Mouse (Mus musculus) heart, postnatal 25 days (tissue): ENCODE measurements around the gene Strc. TPM values are rescaled to one million over a fixed set of nuclear protein-coding genes. Genes with fewer than 3 reads are reported as not detected.
"Not testable (repeated sequence)": the region's sequence is repeated elsewhere in the genome, so short reads cannot be mapped to it uniquely, and the experiment has no call there.

Experiments
- DNase-seq: peaks from one replicate; pipeline ENCODE4 v3.0.0; 2022; ENCODE audit warnings: low spot score
- intact Hi-C: fragments of 180-260 bp; cut with DNase I; formaldehyde crosslinking; loops from one replicate; pipeline ENCODE4 v1.15.1; 2025
- total RNA-seq, 2 experiments: library from RNA; stranded (reverse); gene quantifications; 2 replicates each; pipeline ENCODE4 v1.2.3; 2021

The Strc gene
- total RNA-seq, result not detected

- DNase-seq, intact Hi-C loops: not testable (repeated sequence)
These were observed at the start of gene Strc for GRCm38 (mm10) chr2:121386961-121387575. Gene Strc, minus strand, starts transcription at chr2:121387168.

- DNase-seq, result no peak
- intact Hi-C loops, result no loop called here
These were observed 47.9 kb upstream of the Strc start for GRCm38 (mm10) chr2:121434854-121435253.

GRCm38 (mm10) chr2:121425890-121426289 lies 38.9 kb upstream of the Strc start:
- no peak for DNase-seq
- intact Hi-C loops, result no loop called here

- no peak for DNase-seq
- intact Hi-C loops, result no loop called here
These were observed 36.2 kb upstream of the Strc start for GRCm38 (mm10) chr2:121423166-121423565.

GRCm38 (mm10) chr2:121418476-121418875 lies 31.5 kb upstream of the Strc start:
- intact Hi-C loops, result no loop called here
- DNase-seq, result no peak

- no peak for DNase-seq
- intact Hi-C loops, result no loop called here
These were observed 29.4 kb upstream of the Strc start for GRCm38 (mm10) chr2:121416356-121416755.

GRCm38 (mm10) chr2:121415591-121415990 lies 28.6 kb upstream of the Strc start:
- no peak for DNase-seq
- intact Hi-C loops, result no loop called here

GRCm38 (mm10) chr2:121415103-121415502 lies 28.1 kb upstream of the Strc start:
- intact Hi-C loops, result no loop called here

GRCm38 (mm10) chr2:121414139-121414685 lies 27.2 kb upstream of the Strc start:
- DNase-seq, result no peak

More at GRCm38 (mm10) chr2:121415103-121415502, 28.1 kb upstream of the Strc start:
- DNase-seq, result no peak

GRCm38 (mm10) chr2:121413387-121414042 lies 26.5 kb upstream of the Strc start, which contains the start of the genes Pdia3 and Catsper2:
Gene Pdia3, plus strand, starts transcription at chr2:121413775.
Gene Catsper2, minus strand, starts transcription at chr2:121413792.
- intact Hi-C loops, result no loop called here
- peak; percentile 96 for DNase-seq

More at GRCm38 (mm10) chr2:121414139-121414685, 27.2 kb upstream of the Strc start:
- intact Hi-C loops, result no loop called here

- intact Hi-C loops, result no loop called here
- no peak for DNase-seq
These were observed 25.9 kb upstream of the Strc start for GRCm38 (mm10) chr2:121412843-121413386.

GRCm38 (mm10) chr2:121408160-121408559 lies 21.2 kb upstream of the Strc start:
- intact Hi-C loops, result no loop called here
- no peak for DNase-seq

GRCm38 (mm10) chr2:121403296-121403695 lies 16.3 kb upstream of the Strc start:
- DNase-seq, result no peak
- intact Hi-C loops, result no loop called here

GRCm38 (mm10) chr2:121396624-121397023 lies 9.7 kb upstream of the Strc start:
- intact Hi-C loops, result loop anchor here (10.0 kb wide), 1 partner anchor 352 kb away; no protein-coding TSS in a partner anchor
- DNase-seq, result no peak

- intact Hi-C loops, result no loop called here
- no peak for DNase-seq
These were observed 12.2 kb downstream of the Strc start for GRCm38 (mm10) chr2:121374766-121375165.

GRCm38 (mm10) chr2:121372266-121372665 lies 14.7 kb downstream of the Strc start:
- no peak for DNase-seq
- intact Hi-C loops, result no loop called here

- no peak for DNase-seq
- intact Hi-C loops, result no loop called here
These were observed 16.0 kb downstream of the Strc start for GRCm38 (mm10) chr2:121370921-121371320.

- intact Hi-C loops, result no loop called here
- no peak for DNase-seq
These were observed 18.1 kb downstream of the Strc start for GRCm38 (mm10) chr2:121368831-121369230.

- intact Hi-C loops, result no loop called here
- DNase-seq, result no peak
These were observed 23.3 kb downstream of the Strc start for GRCm38 (mm10) chr2:121363656-121364055.

- intact Hi-C loops, result loop anchor here (5.0 kb wide), 1 partner anchor 187 kb away; the partner anchor contains the start of genes Tubgcp4 and Zscan29
- no peak for DNase-seq
These were observed 27.5 kb downstream of the Strc start for GRCm38 (mm10) chr2:121359461-121359860.

- intact Hi-C loops, result loop anchor here (5.0 kb wide), 1 partner anchor 186 kb away; the partner anchor contains the start of genes Tubgcp4 and Zscan29
- no peak for DNase-seq
These were observed 28.6 kb downstream of the Strc start for GRCm38 (mm10) chr2:121358381-121358780.
